Mouse (Mus musculus): Measurements from ENCODE around the gene Cacnb3. TPM values are rescaled to one million over a fixed set of nuclear protein-coding genes. Genes with fewer than 3 reads are reported as not detected.
A peak's percentile ranks its signal among the peaks of the same experiment; 100 is the strongest.

Gene Cacnb3
- polyA plus RNA-seq, 1 experiment = 112 TPM

GRCm38 (mm10) chr15:98626078-98626477, 4.6 kb upstream of the Cacnb3 start:
- Histone ChIP-seq H3K79me2 (ENCODE audit: control insufficient read depth, insufficient read depth) (no peaks in the 10 kb centered on the region), H3K27me3 (ENCODE audit: control insufficient read depth, insufficient read depth, insufficient read length) (no peaks in the 10 kb centered on the region), H3K36me3 (ENCODE audit: control insufficient read depth, insufficient read depth) (no peaks in the 10 kb centered on the region), H3K4me3 (ENCODE audit: insufficient read depth, poor library complexity, severe bottlenecking) (no peak overlapping the region), H3K79me3 (ENCODE audit: low read depth) (no peaks in the 10 kb centered on the region), H3ac (ENCODE audit: control insufficient read depth, insufficient read length, low read depth) (no peak overlapping the region)
- no peak for TF ChIP-seq MYOG (IDR thresholded peaks at IDR 0.05; ENCODE audit: control insufficient read depth, extremely low read depth, insufficient read length)
- peak; percentile 50 for TF ChIP-seq FOSL1 (IDR thresholded peaks at IDR 0.05; ENCODE audit: insufficient read depth, low read length, poor library complexity, severe bottlenecking)

- H3K79me2 ChIP-seq (ENCODE audit: control insufficient read depth, insufficient read depth) = no peaks in the 10 kb centered on the region
- no peaks in the 10 kb centered on the region for H3K79me3 ChIP-seq (ENCODE audit: low read depth)
- H3K36me3 ChIP-seq (ENCODE audit: control insufficient read depth, insufficient read depth) = no peaks in the 10 kb centered on the region
- H3ac ChIP-seq (ENCODE audit: control insufficient read depth, insufficient read length, low read depth) = no peak overlapping the region
- H3K4me3 ChIP-seq (ENCODE audit: insufficient read depth, poor library complexity, severe bottlenecking) = no peak overlapping the region
- H3K27me3 ChIP-seq (ENCODE audit: control insufficient read depth, insufficient read depth, insufficient read length) = no peaks in the 10 kb centered on the region
- TF ChIP-seq USF1 (IDR thresholded peaks at IDR 0.05; ENCODE audit: low read depth) = no peak
- TF ChIP-seq MAX (IDR thresholded peaks at IDR 0.05) = no peak
- TF ChIP-seq MYOG (IDR thresholded peaks at IDR 0.05; ENCODE audit: control insufficient read depth, extremely low read depth, insufficient read length) = no peak
- TF ChIP-seq CEBPB (IDR thresholded peaks at IDR 0.05; ENCODE audit: low read depth) = no peak
- no peak for TF ChIP-seq CTCF (IDR thresholded peaks at IDR 0.05; ENCODE audit: control insufficient read depth, insufficient read depth, insufficient read length)
- TF ChIP-seq FOSL1 (IDR thresholded peaks at IDR 0.05; ENCODE audit: insufficient read depth, low read length, poor library complexity, severe bottlenecking) = no peak
- TF ChIP-seq MYOD1 (IDR thresholded peaks at IDR 0.05; ENCODE audit: control insufficient read depth, insufficient read length, low read depth) = no peak
Observed at GRCm38 (mm10) chr15:98626487-98627212, 4.0 kb upstream of the Cacnb3 start.

- Histone ChIP-seq H3K27me3 (ENCODE audit: control insufficient read depth, insufficient read depth, insufficient read length) (no peaks in the 10 kb centered on the region), H3ac (ENCODE audit: control insufficient read depth, insufficient read length, low read depth) (no peak overlapping the region), H3K79me2 (ENCODE audit: control insufficient read depth, insufficient read depth) (peaks cover 14% of the 10 kb centered on the region), H3K79me3 (ENCODE audit: low read depth) (no peaks in the 10 kb centered on the region), H3K4me3 (ENCODE audit: insufficient read depth, poor library complexity, severe bottlenecking) (no peak overlapping the region), H3K36me3 (ENCODE audit: control insufficient read depth, insufficient read depth) (no peaks in the 10 kb centered on the region)
- TF ChIP-seq CEBPB (IDR thresholded peaks at IDR 0.05; ENCODE audit: low read depth) = no peak
- TF ChIP-seq MYOD1 (IDR thresholded peaks at IDR 0.05; ENCODE audit: control insufficient read depth, insufficient read length, low read depth) = no peak
- TF ChIP-seq CTCF (IDR thresholded peaks at IDR 0.05; ENCODE audit: control insufficient read depth, insufficient read depth, insufficient read length) = no peak
- no peak for TF ChIP-seq MAX (IDR thresholded peaks at IDR 0.05)
- no peak for TF ChIP-seq FOSL1 (IDR thresholded peaks at IDR 0.05; ENCODE audit: insufficient read depth, low read length, poor library complexity, severe bottlenecking)
- TF ChIP-seq USF1 (IDR thresholded peaks at IDR 0.05; ENCODE audit: low read depth) = no peak
- TF ChIP-seq MYOG (IDR thresholded peaks at IDR 0.05; ENCODE audit: control insufficient read depth, extremely low read depth, insufficient read length) = no peak
Observed at GRCm38 (mm10) chr15:98628589-98629254, 1.9 kb upstream of the Cacnb3 start.

GRCm38 (mm10) chr15:98629464-98629863, 1.2 kb upstream of the Cacnb3 start:
- H3K79me2 ChIP-seq (ENCODE audit: control insufficient read depth, insufficient read depth) = peaks cover 14% of the 10 kb centered on the region
- TF ChIP-seq CEBPB (IDR thresholded peaks at IDR 0.05; ENCODE audit: low read depth) = no peak
- TF ChIP-seq MYOG (IDR thresholded peaks at IDR 0.05; ENCODE audit: control insufficient read depth, extremely low read depth, insufficient read length) = no peak
- TF ChIP-seq FOSL1 (IDR thresholded peaks at IDR 0.05; ENCODE audit: insufficient read depth, low read length, poor library complexity, severe bottlenecking) = no peak
- TF ChIP-seq USF1 (IDR thresholded peaks at IDR 0.05; ENCODE audit: low read depth) = no peak
- TF ChIP-seq MAX (IDR thresholded peaks at IDR 0.05) = no peak
- H3ac ChIP-seq (ENCODE audit: control insufficient read depth, insufficient read length, low read depth) = no peak overlapping the region
- no peaks in the 10 kb centered on the region for H3K79me3 ChIP-seq (ENCODE audit: low read depth)
- no peaks in the 10 kb centered on the region for H3K36me3 ChIP-seq (ENCODE audit: control insufficient read depth, insufficient read depth)
- no peak overlapping the region for H3K4me3 ChIP-seq (ENCODE audit: insufficient read depth, poor library complexity, severe bottlenecking)
- no peaks in the 10 kb centered on the region for H3K27me3 ChIP-seq (ENCODE audit: control insufficient read depth, insufficient read depth, insufficient read length)

GRCm38 (mm10) chr15:98631493-98631892, 853 bp downstream of the Cacnb3 start:
- Histone ChIP-seq H3K79me3 (ENCODE audit: low read depth) (no peaks in the 10 kb centered on the region), H3K4me3 (ENCODE audit: insufficient read depth, poor library complexity, severe bottlenecking) (no peak overlapping the region), H3K27me3 (ENCODE audit: control insufficient read depth, insufficient read depth, insufficient read length) (no peaks in the 10 kb centered on the region), H3K36me3 (ENCODE audit: control insufficient read depth, insufficient read depth) (no peaks in the 10 kb centered on the region), H3ac (ENCODE audit: control insufficient read depth, insufficient read length, low read depth) (peak overlapping the region; percentile 47), H3K79me2 (ENCODE audit: control insufficient read depth, insufficient read depth) (peaks cover 28% of the 10 kb centered on the region)
- TF ChIP-seq MAX (IDR thresholded peaks at IDR 0.05) (peak; percentile 28), MYOD1 (IDR thresholded peaks at IDR 0.05; ENCODE audit: control insufficient read depth, insufficient read length, low read depth) (no peak), CTCF (IDR thresholded peaks at IDR 0.05; ENCODE audit: control insufficient read depth, insufficient read depth, insufficient read length) (peak; percentile 100), MYOG (IDR thresholded peaks at IDR 0.05; ENCODE audit: control insufficient read depth, extremely low read depth, insufficient read length) (no peak), USF1 (IDR thresholded peaks at IDR 0.05; ENCODE audit: low read depth) (no peak), CEBPB (IDR thresholded peaks at IDR 0.05; ENCODE audit: low read depth) (no peak), FOSL1 (IDR thresholded peaks at IDR 0.05; ENCODE audit: insufficient read depth, low read length, poor library complexity, severe bottlenecking) (no peak)
